Mouse (Mus musculus) G1E (cell line): ENCODE data around the gene Olfr373.

Experiments
- CTCF ChIP-seq: IDR thresholded peaks from 2 replicates; pipeline ENCODE4 v1.5.1; 2012; ENCODE audit warnings: low read depth, low read length, inconsistent platforms, mixed read lengths
- GATA1 ChIP-seq: IDR thresholded peaks from 2 replicates; pipeline ENCODE4 v1.6.1; 2012; ENCODE audit warnings: borderline replicate concordance, low read length, inconsistent platforms, mixed read lengths
- GATA2 ChIP-seq: IDR thresholded peaks from 2 replicates; pipeline ENCODE4 v1.6.1; 2012; ENCODE audit warnings: low read depth, low read length, inconsistent platforms, borderline replicate concordance
- POLR2AphosphoS5 ChIP-seq: IDR thresholded peaks from 2 replicates; pipeline ENCODE4 v1.6.1; 2012; ENCODE audit warnings: low read depth, low read length, inconsistent platforms; ENCODE audit not compliant: insufficient replicate concordance
- TAL1 ChIP-seq: conservative IDR thresholded peaks from 2 replicates; pipeline ENCODE4 v1.6.1; 2012; ENCODE audit warnings: low read depth, low read length, inconsistent platforms, mixed read lengths

DNA sequence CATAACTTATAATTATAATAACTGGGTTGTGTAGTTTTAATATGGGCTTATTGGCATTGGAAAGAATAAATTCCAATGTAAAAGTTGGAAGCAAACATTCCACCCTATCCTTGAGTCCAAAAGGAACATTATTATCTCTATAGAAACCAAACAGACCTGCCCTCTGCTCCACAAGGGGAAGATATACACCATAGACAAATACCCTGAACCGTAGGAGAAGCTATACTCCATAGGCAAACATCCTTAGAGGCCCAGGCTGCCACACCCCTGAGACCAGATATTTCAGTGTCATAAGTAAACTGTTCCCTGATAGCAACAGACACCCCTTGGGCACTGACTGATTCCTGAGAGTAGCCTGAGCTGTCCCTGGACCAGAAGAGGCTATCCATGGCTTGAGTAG is 44.9 kb downstream of the Olfr373 start:
- TF ChIP-seq CTCF, result no peak
- no peak for TF ChIP-seq GATA1
- TF ChIP-seq TAL1, result no peak
- TF ChIP-seq GATA2, result no peak
- no peak for TF ChIP-seq POLR2AphosphoS5
